Mouse (Mus musculus) heart, postnatal 4 days (tissue): ENCODE data around the gene Pcdh7. TPM values are rescaled to one million over a fixed set of nuclear protein-coding genes. Genes with fewer than 3 reads are reported as not detected.
A peak's percentile ranks its signal among the peaks of the same experiment; 100 is the strongest.

Experiments
- DNase-seq: peaks from one replicate; pipeline ENCODE4 v3.0.0; 2021
- total RNA-seq, 2 experiments: library from RNA; stranded (reverse); gene quantifications; 2 replicates each; pipeline ENCODE4 v1.2.3; 2021

The Pcdh7 gene
- total RNA-seq, 2 experiments from 2014 or later, result 148 to 160 TPM

GRCm38 (mm10) chr5:57750320-57750719 is 32.6 kb downstream of the Pcdh7 start:
- no peak for DNase-seq

GRCm38 (mm10) chr5:57755791-57756190 is 38.0 kb downstream of the Pcdh7 start:
- DNase-seq, result peak; percentile 16

DNA sequence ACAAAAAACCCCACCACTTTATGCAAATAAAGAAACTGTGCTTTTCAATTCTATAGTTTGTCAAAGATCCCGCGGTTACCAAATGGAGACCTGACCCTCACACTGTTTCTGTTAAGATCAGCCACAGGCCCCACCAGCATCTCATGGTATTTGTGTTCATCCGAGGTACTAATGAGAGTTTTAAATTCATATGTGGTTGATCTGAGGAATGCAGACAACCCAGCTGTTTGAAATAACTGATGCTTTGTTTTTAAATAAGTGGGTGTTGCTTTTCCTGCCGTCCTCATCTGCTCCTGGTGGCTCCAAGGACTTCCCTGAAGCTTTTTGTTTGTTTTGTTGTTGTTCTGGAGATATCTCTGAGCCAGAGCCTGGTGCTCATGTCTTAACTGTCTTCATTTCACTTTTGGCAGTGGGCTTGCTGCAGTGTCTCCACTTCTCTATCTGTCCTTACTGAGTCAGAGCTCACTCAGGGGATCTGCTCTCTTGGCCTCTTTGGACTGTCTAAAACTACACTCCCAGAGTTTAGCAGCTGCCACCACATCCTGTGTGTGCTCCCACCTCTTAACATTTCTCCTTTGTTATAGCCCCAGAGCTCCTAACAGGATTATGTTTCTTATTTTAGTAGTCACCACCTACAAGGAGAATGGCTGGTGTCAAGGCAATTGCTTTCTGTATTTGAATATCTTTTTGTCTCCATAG is 39.1 kb downstream of the Pcdh7 start:
- DNase-seq, result no peak

GRCm38 (mm10) chr5:57757436-57757898 is 39.7 kb downstream of the Pcdh7 start:
- no peak for DNase-seq

DNA sequence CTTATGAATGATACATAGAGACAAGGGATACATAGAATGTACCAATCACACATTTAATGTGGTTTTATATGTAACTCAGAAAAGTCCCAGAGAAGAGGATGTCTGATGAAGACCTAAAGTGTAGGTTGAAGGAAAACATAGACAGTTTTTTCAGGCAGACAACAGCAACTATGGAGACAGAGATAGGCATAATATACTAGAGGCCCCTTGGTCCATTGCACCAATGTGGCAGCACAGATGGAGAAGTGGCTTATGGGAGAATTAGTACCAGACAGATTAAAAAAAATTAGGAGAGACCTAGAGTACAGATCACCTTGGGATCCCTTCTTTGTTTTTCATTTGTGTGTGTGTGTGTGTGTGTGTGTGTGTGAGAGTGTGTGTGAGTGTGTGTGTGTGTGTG is 41.2 kb downstream of the Pcdh7 start:
- DNase-seq, result no peak

DNA sequence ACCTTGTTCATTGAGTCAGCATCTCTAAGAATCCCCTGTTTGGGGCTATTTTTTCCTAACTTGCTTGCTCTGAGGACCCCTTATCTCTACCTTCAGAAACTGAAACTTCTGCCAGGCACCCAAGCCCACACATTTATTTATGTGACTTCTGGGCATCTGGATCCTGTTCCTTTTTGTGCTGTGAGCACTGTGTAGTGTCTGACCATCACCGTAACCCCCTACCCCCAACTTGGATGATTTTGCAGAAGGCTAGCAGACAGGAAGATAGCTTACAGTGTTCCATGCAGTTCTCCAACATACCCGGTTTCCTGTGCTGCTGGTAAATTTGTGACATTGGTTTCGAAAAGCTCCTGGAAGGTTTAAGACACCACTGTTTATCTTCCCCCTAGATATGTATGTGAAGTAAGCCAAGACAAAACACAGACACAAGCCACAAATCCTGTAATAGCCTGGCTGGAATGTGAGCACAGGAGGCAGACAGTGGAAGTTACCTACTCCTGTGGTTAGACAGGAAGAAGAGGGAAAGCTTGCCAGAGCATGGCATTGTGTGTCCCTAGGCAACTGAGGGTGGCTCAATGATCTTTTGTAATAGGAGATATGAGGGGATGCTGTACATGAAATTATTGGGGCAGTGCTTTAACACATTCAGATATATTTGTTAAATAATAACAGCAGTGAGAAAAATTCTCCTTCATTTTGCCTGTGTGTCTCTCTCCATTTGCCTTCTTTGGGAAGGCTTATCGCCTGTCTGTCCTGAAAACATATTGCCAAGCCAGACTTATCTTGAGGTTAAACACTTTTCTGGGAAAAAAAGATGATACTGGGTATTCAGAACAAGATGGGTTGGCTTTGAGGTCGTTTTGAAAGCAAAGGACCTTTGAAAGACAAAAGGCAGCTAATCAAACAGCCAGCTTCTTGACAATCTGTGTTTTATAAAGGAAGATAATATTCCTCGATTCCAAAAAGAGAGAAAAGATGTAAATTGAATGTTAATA is 42.6 kb downstream of the Pcdh7 start:
- DNase-seq, result no peak

GRCm38 (mm10) chr5:57765356-57765755 is 47.6 kb downstream of the Pcdh7 start:
- no peak for DNase-seq

DNA sequence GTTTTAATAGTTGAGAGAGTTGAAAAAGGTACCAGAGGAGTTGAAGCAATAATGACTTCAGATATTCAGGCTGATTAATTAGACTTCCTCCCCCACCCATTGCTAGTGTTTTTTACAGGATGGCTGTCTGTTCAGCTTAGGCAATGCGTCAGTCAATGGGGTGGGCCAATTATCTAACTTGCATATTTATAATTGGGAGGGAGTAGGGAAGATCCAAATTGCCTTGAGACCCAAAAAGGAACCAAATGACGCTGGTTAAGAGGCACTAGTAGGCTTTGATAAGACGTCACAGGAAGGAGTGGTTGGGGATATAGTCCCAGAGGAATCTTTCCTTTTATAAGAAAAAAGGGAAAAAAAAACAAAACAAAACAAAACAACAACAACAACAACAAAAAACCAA is 49.6 kb downstream of the Pcdh7 start:
- DNase-seq, result no peak

GRCm38 (mm10) chr5:57768469-57769022 is 50.8 kb downstream of the Pcdh7 start:
- DNase-seq, result no peak

DNA sequence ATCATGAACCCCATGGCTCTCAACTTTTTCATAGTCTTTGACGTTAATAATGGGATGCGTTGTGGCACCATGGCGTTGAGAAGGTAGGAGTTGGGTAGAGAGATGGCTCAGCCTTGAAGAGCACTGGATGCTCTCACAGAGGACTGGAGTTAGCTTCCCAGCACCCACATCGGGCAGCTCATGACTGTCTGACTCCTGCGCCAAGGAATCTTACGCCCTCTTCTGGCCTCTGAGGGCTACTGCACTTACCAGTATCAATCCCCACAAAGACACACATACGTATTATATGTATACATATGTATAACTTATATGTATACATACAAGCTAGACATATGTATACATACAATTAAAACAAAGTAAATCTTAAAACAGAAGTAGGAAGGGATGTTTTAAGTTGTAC is 51.9 kb downstream of the Pcdh7 start:
- DNase-seq, result no peak

GRCm38 (mm10) chr5:57770364-57770763 is 52.6 kb downstream of the Pcdh7 start:
- no peak for DNase-seq

GRCm38 (mm10) chr5:57771122-57771521 is 53.4 kb downstream of the Pcdh7 start:
- DNase-seq, result no peak

- no peak for DNase-seq
Observed at GRCm38 (mm10) chr5:57772711-57773110, 54.9 kb downstream of the Pcdh7 start.

DNA sequence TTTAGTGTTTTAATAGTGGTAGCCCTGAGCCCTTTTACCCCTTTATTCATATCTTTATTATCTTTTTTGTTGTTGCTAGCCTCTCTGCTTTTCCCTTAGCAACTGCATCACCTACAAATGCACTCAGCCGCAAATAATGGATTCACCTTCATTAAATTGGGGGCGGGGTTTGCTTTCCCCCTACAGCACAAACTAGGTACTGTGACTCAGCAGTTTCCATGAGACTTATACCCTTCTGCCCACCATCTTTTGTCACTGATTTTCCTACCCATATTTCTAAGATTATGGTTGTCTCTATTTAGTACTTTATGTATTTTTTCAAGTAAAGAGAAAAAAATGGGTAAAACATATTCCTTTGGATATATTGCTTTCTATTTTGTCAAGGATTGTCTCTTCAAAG is 56.7 kb downstream of the Pcdh7 start:
- no peak for DNase-seq

- DNase-seq, result no peak
Observed at GRCm38 (mm10) chr5:57778093-57778492, 60.3 kb downstream of the Pcdh7 start.

GRCm38 (mm10) chr5:57779951-57780350 is 62.2 kb downstream of the Pcdh7 start:
- DNase-seq, result no peak

- no peak for DNase-seq
Observed at GRCm38 (mm10) chr5:57780574-57780973, 62.8 kb downstream of the Pcdh7 start.

- DNase-seq, result no peak
Observed at GRCm38 (mm10) chr5:57781950-57782349, 64.2 kb downstream of the Pcdh7 start.

GRCm38 (mm10) chr5:57782546-57782945 is 64.8 kb downstream of the Pcdh7 start:
- DNase-seq, result no peak

- DNase-seq, result no peak
Observed at GRCm38 (mm10) chr5:57788775-57789509, 71.2 kb downstream of the Pcdh7 start.

DNA sequence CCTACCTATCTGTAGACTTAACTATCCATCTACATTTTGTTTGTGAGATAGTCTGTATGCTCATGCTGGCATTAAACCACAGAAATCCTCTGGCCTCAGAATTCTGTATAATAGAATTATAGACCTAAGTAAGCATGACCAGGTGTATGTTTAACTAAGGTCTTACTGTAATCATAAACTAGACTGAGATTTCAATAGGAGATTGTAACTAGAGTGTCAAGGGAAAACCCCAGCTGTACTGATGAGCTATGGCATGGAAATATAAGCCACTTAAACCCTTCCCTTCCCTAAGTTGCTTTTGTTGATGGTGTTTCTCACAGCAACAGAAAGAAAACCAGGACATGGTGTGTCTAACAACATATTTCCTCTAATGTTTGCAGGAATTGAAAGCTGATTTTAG is 78.6 kb downstream of the Pcdh7 start:
- DNase-seq, result no peak

- no peak for DNase-seq
Observed at GRCm38 (mm10) chr5:57797951-57798670, 80.3 kb downstream of the Pcdh7 start.
